Comparison of ENCODE assay signal across 18 mouse cellular contexts in genomic region chr16:42002925-42003324, GRCm38 (mm10).
A peak's percentile ranks its signal among the peaks of the same experiment; 100 is the strongest.
DNase-seq lines count a peak whose midpoint lies in the region; ATAC-seq and TF ChIP-seq lines count a peak whose summit lies in the region.
"Had no signal": no experiment of that assay in that cellular context is flagged by ENCODE, and none has a peak within 500 bp of the region (broad histone marks: within the 10 kb centered on the region; RNA-seq: fewer than 3 reads in every experiment).

No protein-coding gene starts in this region.

- H3K4me2 ChIP-seq in midbrain, embryonic 11.5 days: no peak overlapping the region
- H3K4me2 ChIP-seq: embryonic facial prominence, embryonic 12.5 days; forebrain, embryonic 13.5 days; forebrain, embryonic 15.5 days had no signal

- no peak for ATAC-seq in midbrain, embryonic 11.5 days (ENCODE audit: low FRiP score)
- ATAC-seq: forebrain, embryonic 13.5 days; forebrain, embryonic 15.5 days; forebrain, postnatal 0 days had no signal

- DNase-seq in left cerebral cortex, adult 2 months (ENCODE audit: extremely low spot score in 1 of 2, low spot score in 2 of 2): no peak
- DNase-seq in left cerebral cortex, postnatal 4 days: no peak
- peak; percentile 23 for DNase-seq in midbrain, embryonic 11.5 days (ENCODE audit: low spot score, missing footprints)
- DNase-seq in midbrain, embryonic 10.5 days (ENCODE audit: low spot score): no peak
- DNase-seq in lung, postnatal 14 days: no peak
- DNase-seq: adrenal gland, adult 2 months; adrenal gland, postnatal 10 days; adrenal gland, postnatal 25 days; cerebellum, adult 11-12 months; cerebellum, adult 2 months; cerebellum, adult 9-10 months; cerebellum, postnatal 10 days; cerebellum, postnatal 25 days; forebrain, postnatal 0 days had no signal

- no peaks in the 10 kb centered on the region for H3K9me3 ChIP-seq in midbrain, embryonic 11.5 days (ENCODE audit: control insufficient read depth, low read length)
- H3K9me3 ChIP-seq in midbrain, embryonic 10.5 days (replicated peaks): no peaks in the 10 kb centered on the region
- H3K9me3 ChIP-seq: embryonic facial prominence, embryonic 10.5 days; embryonic facial prominence, embryonic 12.5 days; forebrain, embryonic 13.5 days; forebrain, embryonic 15.5 days had no signal

- intact Hi-C loops in left cerebral cortex, adult 2 months (cut with DNase I): no loop called here
- intact Hi-C loops in left cerebral cortex, postnatal 4 days (cut with DNase I): no loop called here

- 90% methylated on average over 5 of the region's 5 CpGs for WGBS in midbrain, embryonic 11.5 days
- 90% methylated on average over 5 of the region's 5 CpGs for WGBS in midbrain, embryonic 10.5 days

- TF ChIP-seq CTCF in left cerebral cortex, adult 2 months (IDR thresholded peaks at IDR 0.05): no peak

- peak overlapping the region; percentile 45 for H3K27ac ChIP-seq in left cerebral cortex, adult 2 months
- H3K27ac ChIP-seq in midbrain, embryonic 11.5 days (ENCODE audit: low read depth, low read length): no peak overlapping the region
- no peak overlapping the region for H3K27ac ChIP-seq in midbrain, embryonic 10.5 days (replicated peaks)
- H3K27ac ChIP-seq: embryonic facial prominence, embryonic 10.5 days; embryonic facial prominence, embryonic 12.5 days; forebrain, embryonic 13.5 days; forebrain, embryonic 15.5 days had no signal

- H3K9ac ChIP-seq in midbrain, embryonic 11.5 days (ENCODE audit: low read length): no peak overlapping the region
- H3K9ac ChIP-seq: embryonic facial prominence, embryonic 12.5 days; forebrain, embryonic 13.5 days; forebrain, embryonic 15.5 days; forebrain, postnatal 0 days had no signal

- H3K4me3 ChIP-seq in left cerebral cortex, adult 2 months: peak overlapping the region; percentile 30; the same call in 1 of the 2 replicates
- no peak overlapping the region for H3K4me3 ChIP-seq in midbrain, embryonic 11.5 days (ENCODE audit: low read depth, low read length)
- H3K4me3 ChIP-seq in midbrain, embryonic 10.5 days: no peak overlapping the region
- H3K4me3 ChIP-seq: embryonic facial prominence, embryonic 10.5 days; embryonic facial prominence, embryonic 12.5 days; forebrain, embryonic 13.5 days; forebrain, embryonic 15.5 days had no signal

- H3K36me3 ChIP-seq in midbrain, embryonic 11.5 days (ENCODE audit: control insufficient read depth, insufficient read depth, low read length): no peaks in the 10 kb centered on the region
- no peaks in the 10 kb centered on the region for H3K36me3 ChIP-seq in midbrain, embryonic 10.5 days
- H3K36me3 ChIP-seq: embryonic facial prominence, embryonic 10.5 days; embryonic facial prominence, embryonic 12.5 days; forebrain, embryonic 15.5 days had no signal

- no peaks in the 10 kb centered on the region for H3K27me3 ChIP-seq in midbrain, embryonic 11.5 days (ENCODE audit: control insufficient read depth, insufficient read depth, low read length)
- H3K27me3 ChIP-seq in midbrain, embryonic 10.5 days (ENCODE audit: low read depth, poor library complexity, severe bottlenecking): no peaks in the 10 kb centered on the region
- H3K27me3 ChIP-seq: embryonic facial prominence, embryonic 12.5 days; forebrain, embryonic 13.5 days; forebrain, embryonic 15.5 days had no signal

- no peaks in the 10 kb centered on the region for H3K4me1 ChIP-seq in midbrain, embryonic 11.5 days (ENCODE audit: control insufficient read depth, insufficient read depth, low read length)
- no peaks in the 10 kb centered on the region for H3K4me1 ChIP-seq in midbrain, embryonic 10.5 days
- H3K4me1 ChIP-seq: embryonic facial prominence, embryonic 10.5 days; embryonic facial prominence, embryonic 12.5 days; forebrain, embryonic 13.5 days had no signal
